Comparison of ENCODE assay signal across 19 mouse cellular contexts in the genomic region with DNA sequence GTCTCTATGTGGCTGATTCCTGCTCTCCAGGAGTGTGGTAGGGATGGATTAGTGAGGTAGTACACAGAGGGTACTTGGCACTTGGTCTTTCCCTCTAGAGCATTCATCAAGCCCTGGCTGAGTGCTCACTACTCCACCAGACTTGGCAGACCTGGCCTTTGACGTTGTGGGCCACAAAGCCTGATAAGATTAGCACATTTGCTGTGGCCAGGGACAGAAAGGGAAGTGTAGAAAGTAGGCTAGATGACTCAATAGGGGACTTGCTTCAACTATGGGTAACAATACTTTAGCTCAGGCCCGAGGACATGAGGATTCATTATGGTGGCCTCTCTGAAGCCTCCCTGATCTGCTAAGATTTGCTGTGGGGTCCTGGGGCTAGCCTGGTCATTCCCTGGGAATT.
"Had no signal": no experiment of that assay in that cellular context is flagged by ENCODE, and none has a peak within 500 bp of the region (broad histone marks: within the 10 kb centered on the region; RNA-seq: fewer than 3 reads in every experiment).

No protein-coding gene starts in this region.

- DNase-seq: lung, adult 18-20 months; lung, embryonic 14.5 days; lung, postnatal 10 days; lung, postnatal 4 days; midbrain, embryonic 14.5 days; retina, postnatal 1 day; right cerebral cortex, adult 18-20 months; right cerebral cortex, postnatal 14 days; spleen, adult 18-20 months; thymus, adult 18-20 months; thymus, postnatal 14 days; thymus, postnatal 36 days had no signal

- H3K36me3 ChIP-seq: midbrain, embryonic 10.5 days; midbrain, embryonic 12.5 days had no signal

- ATAC-seq: midbrain, embryonic 16.5 days had no signal

- H3K4me1 ChIP-seq: midbrain, embryonic 12.5 days; neural tube, embryonic 13.5 days; neural tube, embryonic 15.5 days had no signal

- H3K4me3 ChIP-seq: midbrain, embryonic 10.5 days; midbrain, embryonic 12.5 days; myocyte; neural tube, embryonic 13.5 days; neural tube, embryonic 15.5 days had no signal

- H3K27ac ChIP-seq: liver, embryonic 14.5 days; midbrain, embryonic 10.5 days; midbrain, embryonic 12.5 days; neural tube, embryonic 13.5 days; neural tube, embryonic 15.5 days had no signal

- H3K27me3 ChIP-seq: midbrain, embryonic 12.5 days; neural tube, embryonic 13.5 days; neural tube, embryonic 15.5 days had no signal
